Mouse (Mus musculus): Measurements from ENCODE around the gene Rab44. TPM values are rescaled to one million over a fixed set of nuclear protein-coding genes. Genes with fewer than 3 reads are reported as not detected.

Rab44 gene
- polyA plus RNA-seq, 1 experiment: 0.34 TPM

DNA sequence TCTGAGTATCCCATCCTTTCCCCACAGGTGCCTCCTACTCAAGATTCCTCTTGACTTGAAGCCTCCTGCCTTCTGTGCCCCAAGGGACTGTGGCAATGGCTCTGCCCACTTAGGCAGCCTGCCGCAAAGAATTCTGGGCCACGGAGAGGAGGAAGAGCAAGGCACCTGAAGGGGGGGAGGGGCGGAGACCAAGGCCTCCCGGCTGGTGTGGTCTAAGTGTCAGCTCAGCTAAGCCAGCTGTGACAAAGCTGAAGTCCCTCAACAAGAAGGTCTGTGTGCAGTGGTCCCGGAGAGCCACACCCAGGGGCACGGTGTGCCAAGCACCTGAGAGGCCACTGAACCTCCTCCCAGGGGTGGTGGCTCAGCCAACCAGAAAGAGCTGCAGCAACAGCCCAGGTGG lies 53.4 kb downstream of the Rab44 start:
- WGBS: 54% methylated on average over 6 of the region's 6 CpGs
- H3K4me1 ChIP-seq (ENCODE audit: control insufficient read depth, insufficient read depth, low read length): peaks cover 13% of the 10 kb centered on the region; the same call in 1 of the 2 replicates
- H3K27me3 ChIP-seq (replicated peaks; ENCODE audit: control insufficient read depth, insufficient read depth, low read length): no peaks in the 10 kb centered on the region
- no peak overlapping the region for H3K4me3 ChIP-seq (ENCODE audit: insufficient read depth, low read depth, low read length)
- peak; percentile 43 for DNase-seq
- no peak overlapping the region for H3K27ac ChIP-seq (ENCODE audit: insufficient read depth, low read depth, low read length)
- no peak for TF ChIP-seq POLR2A (IDR thresholded peaks at IDR 0.05; ENCODE audit: low read depth, low read length)
- no peak for TF ChIP-seq CTCF (conservative IDR thresholded peaks at IDR 0.05; ENCODE audit: insufficient read depth, insufficient read length, low read depth, low read length)
- H3K36me3 ChIP-seq (ENCODE audit: control insufficient read depth, insufficient read depth, low read length): no peaks in the 10 kb centered on the region

DNA sequence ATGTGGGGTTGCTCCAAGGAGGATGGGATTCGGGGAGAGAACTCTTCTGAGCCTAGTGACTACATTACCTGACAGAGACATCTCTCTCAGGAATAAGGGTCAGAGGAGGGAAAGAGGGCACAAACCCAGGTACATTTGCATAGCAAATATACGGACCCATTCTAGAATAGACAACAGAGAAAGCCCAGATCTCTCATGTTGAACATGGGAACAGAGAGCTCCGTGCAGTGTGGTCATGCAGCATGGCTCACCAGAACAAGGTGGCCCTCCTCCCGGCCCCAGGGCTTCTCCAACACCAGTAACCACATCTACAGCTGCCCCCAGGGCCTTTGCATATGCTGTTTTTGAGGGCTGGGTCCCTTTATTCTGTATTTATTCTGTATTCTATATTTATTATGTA lies 54.5 kb downstream of the Rab44 start:
- Histone ChIP-seq H3K36me3 (ENCODE audit: control insufficient read depth, insufficient read depth, low read length) (no peaks in the 10 kb centered on the region), H3K4me1 (ENCODE audit: control insufficient read depth, insufficient read depth, low read length) (peaks cover 13% of the 10 kb centered on the region; the same call in 1 of the 2 replicates), H3K27me3 (replicated peaks; ENCODE audit: control insufficient read depth, insufficient read depth, low read length) (no peaks in the 10 kb centered on the region), H3K27ac (ENCODE audit: insufficient read depth, low read depth, low read length) (no peak overlapping the region), H3K4me3 (ENCODE audit: insufficient read depth, low read depth, low read length) (no peak overlapping the region)
- no peak for DNase-seq
- 85% methylated on average over 4 of the region's 4 CpGs for whole genome bisulfite sequencing
- TF ChIP-seq POLR2A (IDR thresholded peaks at IDR 0.05; ENCODE audit: low read depth, low read length): no peak
- no peak for TF ChIP-seq CTCF (conservative IDR thresholded peaks at IDR 0.05; ENCODE audit: insufficient read depth, insufficient read length, low read depth, low read length)

DNA sequence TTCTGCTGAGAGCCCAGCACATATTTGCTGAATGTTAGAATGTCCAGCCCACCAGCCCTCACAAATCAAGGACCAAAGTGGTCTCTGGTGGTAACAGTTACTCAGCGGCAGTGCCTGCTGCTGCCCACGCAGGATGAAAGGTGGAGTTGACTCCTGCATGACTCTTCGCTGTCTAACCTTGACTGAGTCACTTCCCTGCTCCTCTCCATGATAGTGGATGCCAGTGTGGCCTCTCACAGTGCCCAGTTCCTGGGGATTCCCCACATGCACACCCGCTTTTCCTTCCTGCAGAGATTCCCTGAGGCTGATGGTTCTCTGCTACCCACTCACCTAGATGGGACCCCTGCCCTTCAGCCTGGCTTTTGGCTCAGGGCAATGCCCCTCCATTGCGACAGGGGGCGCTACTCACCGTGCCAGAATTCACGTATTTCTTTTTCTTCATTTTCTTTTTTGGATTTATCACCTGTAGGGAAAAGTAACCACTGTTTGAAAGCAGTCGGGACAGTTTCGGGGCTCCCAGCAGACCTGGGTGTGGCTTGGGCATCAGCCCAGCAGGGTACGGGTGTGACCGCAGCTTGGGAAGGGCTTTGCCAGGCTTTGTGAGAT lies 55.2 kb downstream of the Rab44 start:
- H3K4me1 ChIP-seq (ENCODE audit: control insufficient read depth, insufficient read depth, low read length): peaks cover 13% of the 10 kb centered on the region; the same call in 1 of the 2 replicates
- no peak for DNase-seq

GRCm38 (mm10) chr17:29170431-29171000 lies 56.6 kb downstream of the Rab44 start:
- DNase-seq: peak; percentile 78
- 55% methylated on average over 14 of the region's 14 CpGs for WGBS
- H3K27me3 ChIP-seq (replicated peaks; ENCODE audit: control insufficient read depth, insufficient read depth, low read length): no peaks in the 10 kb centered on the region
- no peaks in the 10 kb centered on the region for H3K4me1 ChIP-seq (ENCODE audit: control insufficient read depth, insufficient read depth, low read length)
- TF ChIP-seq CTCF (conservative IDR thresholded peaks at IDR 0.05; ENCODE audit: insufficient read depth, insufficient read length, low read depth, low read length) (no peak), POLR2A (IDR thresholded peaks at IDR 0.05; ENCODE audit: low read depth, low read length) (no peak)
- no peaks in the 10 kb centered on the region for H3K36me3 ChIP-seq (ENCODE audit: control insufficient read depth, insufficient read depth, low read length)
- no peak overlapping the region for H3K27ac ChIP-seq (ENCODE audit: insufficient read depth, low read depth, low read length)
- H3K4me3 ChIP-seq (ENCODE audit: insufficient read depth, low read depth, low read length): no peak overlapping the region

More for the DNA sequence above, 55.2 kb downstream of the Rab44 start:
- no peak overlapping the region for H3K27ac ChIP-seq (ENCODE audit: insufficient read depth, low read depth, low read length)
- no peaks in the 10 kb centered on the region for H3K36me3 ChIP-seq (ENCODE audit: control insufficient read depth, insufficient read depth, low read length)
- WGBS: 77% methylated on average over 12 of the region's 12 CpGs
- no peak overlapping the region for H3K4me3 ChIP-seq (ENCODE audit: insufficient read depth, low read depth, low read length)
- TF ChIP-seq POLR2A (IDR thresholded peaks at IDR 0.05; ENCODE audit: low read depth, low read length) (no peak), CTCF (conservative IDR thresholded peaks at IDR 0.05; ENCODE audit: insufficient read depth, insufficient read length, low read depth, low read length) (peak; percentile 32; the same call in 1 of the 2 replicates)
- no peaks in the 10 kb centered on the region for H3K27me3 ChIP-seq (replicated peaks; ENCODE audit: control insufficient read depth, insufficient read depth, low read length)

- Histone ChIP-seq H3K36me3 (ENCODE audit: control insufficient read depth, insufficient read depth, low read length) (no peaks in the 10 kb centered on the region), H3K4me1 (ENCODE audit: control insufficient read depth, insufficient read depth, low read length) (no peaks in the 10 kb centered on the region), H3K4me3 (ENCODE audit: insufficient read depth, low read depth, low read length) (no peak overlapping the region), H3K27me3 (replicated peaks; ENCODE audit: control insufficient read depth, insufficient read depth, low read length) (no peaks in the 10 kb centered on the region), H3K27ac (ENCODE audit: insufficient read depth, low read depth, low read length) (no peak overlapping the region)
- WGBS: 12% methylated on average over 14 of the region's 14 CpGs
- TF ChIP-seq POLR2A (IDR thresholded peaks at IDR 0.05; ENCODE audit: low read depth, low read length) (no peak), CTCF (conservative IDR thresholded peaks at IDR 0.05; ENCODE audit: insufficient read depth, insufficient read length, low read depth, low read length) (peak; percentile 98)
- DNase-seq: peak; percentile 92
These were observed 57.2 kb downstream of the Rab44 start for GRCm38 (mm10) chr17:29171001-29171772.

- Histone ChIP-seq H3K4me3 (ENCODE audit: insufficient read depth, low read depth, low read length) (no peak overlapping the region), H3K27ac (ENCODE audit: insufficient read depth, low read depth, low read length) (no peak overlapping the region), H3K4me1 (ENCODE audit: control insufficient read depth, insufficient read depth, low read length) (no peaks in the 10 kb centered on the region), H3K27me3 (replicated peaks; ENCODE audit: control insufficient read depth, insufficient read depth, low read length) (no peaks in the 10 kb centered on the region), H3K36me3 (ENCODE audit: control insufficient read depth, insufficient read depth, low read length) (no peaks in the 10 kb centered on the region)
- TF ChIP-seq POLR2A (IDR thresholded peaks at IDR 0.05; ENCODE audit: low read depth, low read length) (no peak), CTCF (conservative IDR thresholded peaks at IDR 0.05; ENCODE audit: insufficient read depth, insufficient read length, low read depth, low read length) (no peak)
- 50% methylated on average over 10 of the region's 10 CpGs for WGBS
- DNase-seq: peak; percentile 40
These were observed 58.1 kb downstream of the Rab44 start for GRCm38 (mm10) chr17:29172062-29172461.

- 79% methylated on average over 8 of the region's 8 CpGs for WGBS
- Histone ChIP-seq H3K27ac (ENCODE audit: insufficient read depth, low read depth, low read length) (no peak overlapping the region), H3K4me1 (ENCODE audit: control insufficient read depth, insufficient read depth, low read length) (no peaks in the 10 kb centered on the region), H3K4me3 (ENCODE audit: insufficient read depth, low read depth, low read length) (no peak overlapping the region), H3K36me3 (ENCODE audit: control insufficient read depth, insufficient read depth, low read length) (no peaks in the 10 kb centered on the region), H3K27me3 (replicated peaks; ENCODE audit: control insufficient read depth, insufficient read depth, low read length) (no peaks in the 10 kb centered on the region)
- DNase-seq: no peak
- TF ChIP-seq POLR2A (IDR thresholded peaks at IDR 0.05; ENCODE audit: low read depth, low read length) (no peak), CTCF (conservative IDR thresholded peaks at IDR 0.05; ENCODE audit: insufficient read depth, insufficient read length, low read depth, low read length) (no peak)
These were observed 59.2 kb downstream of the Rab44 start for GRCm38 (mm10) chr17:29173165-29173564.
